Mouse (Mus musculus): ENCODE data around the gene Unc93b1. TPM values are rescaled to one million over a fixed set of nuclear protein-coding genes. Genes with fewer than 3 reads are reported as not detected.

Gene Unc93b1
- polyA plus RNA-seq, 1 experiment, result 55.7 TPM

- no peak overlapping the region for H3K4me3 ChIP-seq (ENCODE audit: insufficient read depth, low read depth, low read length)
- no peaks in the 10 kb centered on the region for H3K36me3 ChIP-seq (ENCODE audit: control insufficient read depth, insufficient read depth, low read length)
- peaks cover 5% of the 10 kb centered on the region; the same call in 1 of the 2 replicates for H3K4me1 ChIP-seq (ENCODE audit: control insufficient read depth, insufficient read depth, low read length)
- no peak for DNase-seq
- TF ChIP-seq CTCF (conservative IDR thresholded peaks at IDR 0.05; ENCODE audit: insufficient read depth, insufficient read length, low read depth, low read length), result no peak
- TF ChIP-seq POLR2A (IDR thresholded peaks at IDR 0.05; ENCODE audit: low read depth, low read length), result no peak
- WGBS, result 92% methylated on average over 5 of the region's 5 CpGs
- no peak overlapping the region for H3K27ac ChIP-seq (ENCODE audit: insufficient read depth, low read depth, low read length)
- no peaks in the 10 kb centered on the region for H3K27me3 ChIP-seq (replicated peaks; ENCODE audit: control insufficient read depth, insufficient read depth, low read length)
Observed at GRCm38 (mm10) chr19:3914535-3914934, 20.5 kb upstream of the Unc93b1 start.

GRCm38 (mm10) chr19:3916727-3917126, 18.3 kb upstream of the Unc93b1 start:
- Histone ChIP-seq H3K36me3 (ENCODE audit: control insufficient read depth, insufficient read depth, low read length) (no peaks in the 10 kb centered on the region), H3K27me3 (replicated peaks; ENCODE audit: control insufficient read depth, insufficient read depth, low read length) (no peaks in the 10 kb centered on the region), H3K27ac (ENCODE audit: insufficient read depth, low read depth, low read length) (no peak overlapping the region), H3K4me1 (ENCODE audit: control insufficient read depth, insufficient read depth, low read length) (peaks cover 5% of the 10 kb centered on the region; the same call in 1 of the 2 replicates), H3K4me3 (ENCODE audit: insufficient read depth, low read depth, low read length) (no peak overlapping the region)
- no peak for TF ChIP-seq CTCF (conservative IDR thresholded peaks at IDR 0.05; ENCODE audit: insufficient read depth, insufficient read length, low read depth, low read length)
- TF ChIP-seq POLR2A (IDR thresholded peaks at IDR 0.05; ENCODE audit: low read depth, low read length), result no peak
- DNase-seq, result no peak
- 76% methylated on average over 11 of the region's 11 CpGs for WGBS

DNA sequence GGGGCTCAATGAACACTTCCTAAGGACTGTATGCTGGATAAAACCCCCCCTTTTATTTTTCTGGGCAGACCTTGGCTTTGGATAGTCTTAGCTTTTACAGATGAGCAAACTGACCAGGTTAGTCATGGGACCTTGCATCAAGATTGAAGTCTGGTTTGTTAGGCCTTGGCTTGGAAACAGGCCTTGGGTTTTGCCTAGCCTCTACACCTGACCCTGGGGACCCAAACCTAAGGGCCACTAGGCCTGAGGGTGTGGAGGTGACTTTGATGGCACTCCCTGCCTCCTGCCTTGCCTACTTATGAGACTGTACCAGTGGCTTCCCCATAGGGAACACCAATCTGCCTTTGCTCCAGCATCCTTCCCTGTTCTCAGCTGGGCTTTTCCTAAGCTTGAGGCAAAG, 15.1 kb upstream of the Unc93b1 start:
- H3K4me1 ChIP-seq (ENCODE audit: control insufficient read depth, insufficient read depth, low read length), result no peaks in the 10 kb centered on the region
- H3K36me3 ChIP-seq (ENCODE audit: control insufficient read depth, insufficient read depth, low read length), result no peaks in the 10 kb centered on the region
- no peak for DNase-seq
- H3K27ac ChIP-seq (ENCODE audit: insufficient read depth, low read depth, low read length), result no peak overlapping the region
- H3K27me3 ChIP-seq (replicated peaks; ENCODE audit: control insufficient read depth, insufficient read depth, low read length), result no peaks in the 10 kb centered on the region
- H3K4me3 ChIP-seq (ENCODE audit: insufficient read depth, low read depth, low read length), result no peak overlapping the region
- TF ChIP-seq CTCF (conservative IDR thresholded peaks at IDR 0.05; ENCODE audit: insufficient read depth, insufficient read length, low read depth, low read length), result no peak
- no peak for TF ChIP-seq POLR2A (IDR thresholded peaks at IDR 0.05; ENCODE audit: low read depth, low read length)

DNA sequence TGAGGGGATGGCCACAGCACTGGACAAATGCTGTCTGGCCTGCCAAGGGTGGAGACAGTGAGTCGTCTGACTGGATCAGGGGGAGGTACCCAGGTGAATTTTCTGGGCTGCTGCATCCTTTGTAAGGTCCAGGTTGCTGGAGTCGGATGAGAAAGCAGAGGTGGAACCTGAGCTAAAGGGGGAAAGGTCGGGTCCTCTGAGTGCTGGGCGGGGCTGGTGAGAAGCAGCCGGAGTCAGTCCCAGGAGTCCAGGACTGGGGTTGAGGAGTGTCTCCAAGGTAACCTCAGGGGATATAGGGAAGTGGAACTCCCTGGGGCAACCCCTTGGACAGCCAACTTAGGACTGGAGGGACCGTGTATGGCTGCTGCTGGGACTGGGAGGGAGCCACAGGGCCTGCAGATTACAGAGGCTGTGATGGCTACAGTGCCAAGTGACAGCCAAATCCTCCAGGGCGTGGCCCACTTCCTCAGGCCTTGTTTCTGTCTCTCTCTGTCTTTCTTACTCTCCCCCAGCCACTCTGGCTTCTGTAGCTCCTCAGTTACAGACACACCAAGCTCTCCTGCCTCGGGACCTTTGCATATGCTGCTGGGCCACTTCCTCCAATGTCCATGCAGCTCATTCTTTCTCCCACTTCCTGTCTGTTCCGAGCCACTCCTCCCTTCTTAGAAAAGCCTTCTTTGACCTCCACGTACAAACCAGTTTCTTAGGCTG, 12.2 kb upstream of the Unc93b1 start:
- Histone ChIP-seq H3K4me3 (ENCODE audit: insufficient read depth, low read depth, low read length) (no peak overlapping the region), H3K36me3 (ENCODE audit: control insufficient read depth, insufficient read depth, low read length) (no peaks in the 10 kb centered on the region), H3K27me3 (replicated peaks; ENCODE audit: control insufficient read depth, insufficient read depth, low read length) (no peaks in the 10 kb centered on the region), H3K27ac (ENCODE audit: insufficient read depth, low read depth, low read length) (peak overlapping the region; percentile 49; the same call in 1 of the 2 replicates), H3K4me1 (ENCODE audit: control insufficient read depth, insufficient read depth, low read length) (no peaks in the 10 kb centered on the region)
- DNase-seq, result no peak
- TF ChIP-seq POLR2A (IDR thresholded peaks at IDR 0.05; ENCODE audit: low read depth, low read length) (no peak), CTCF (conservative IDR thresholded peaks at IDR 0.05; ENCODE audit: insufficient read depth, insufficient read length, low read depth, low read length) (no peak)
- 56% methylated on average over 10 of the region's 10 CpGs for WGBS

DNA sequence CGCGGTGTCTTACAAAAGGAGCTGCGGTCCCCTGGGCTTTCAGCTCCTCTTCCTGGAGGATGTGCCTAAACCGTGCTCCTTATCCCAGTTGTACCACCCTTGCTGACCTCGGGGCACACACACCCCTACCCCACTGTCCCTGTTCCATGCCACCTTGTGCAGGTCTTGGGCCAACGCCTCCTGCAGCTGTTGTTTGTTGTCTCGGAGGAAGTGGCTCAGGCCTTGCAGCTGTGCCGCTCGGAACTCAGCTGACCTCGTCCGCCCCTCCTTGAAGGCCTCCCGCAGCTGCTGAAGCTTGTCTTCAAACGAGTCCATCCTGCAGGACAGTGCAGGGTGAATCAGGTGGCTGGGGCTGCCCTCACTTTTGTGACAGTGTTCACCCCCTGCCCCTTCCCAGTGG, 11.4 kb upstream of the Unc93b1 start:
- TF ChIP-seq CTCF (conservative IDR thresholded peaks at IDR 0.05; ENCODE audit: insufficient read depth, insufficient read length, low read depth, low read length) (no peak), POLR2A (IDR thresholded peaks at IDR 0.05; ENCODE audit: low read depth, low read length) (no peak)
- H3K4me3 ChIP-seq (ENCODE audit: insufficient read depth, low read depth, low read length), result no peak overlapping the region
- H3K27me3 ChIP-seq (replicated peaks; ENCODE audit: control insufficient read depth, insufficient read depth, low read length), result no peaks in the 10 kb centered on the region
- no peaks in the 10 kb centered on the region for H3K4me1 ChIP-seq (ENCODE audit: control insufficient read depth, insufficient read depth, low read length)
- DNase-seq, result peak; percentile 50
- 48% methylated on average over 13 of the region's 13 CpGs for WGBS
- no peaks in the 10 kb centered on the region for H3K36me3 ChIP-seq (ENCODE audit: control insufficient read depth, insufficient read depth, low read length)
- peak overlapping the region; percentile 49 for H3K27ac ChIP-seq (ENCODE audit: insufficient read depth, low read depth, low read length)

- Histone ChIP-seq H3K36me3 (ENCODE audit: control insufficient read depth, insufficient read depth, low read length) (no peaks in the 10 kb centered on the region), H3K27me3 (replicated peaks; ENCODE audit: control insufficient read depth, insufficient read depth, low read length) (no peaks in the 10 kb centered on the region), H3K27ac (ENCODE audit: insufficient read depth, low read depth, low read length) (peak overlapping the region; percentile 28; the same call in 1 of the 2 replicates), H3K4me3 (ENCODE audit: insufficient read depth, low read depth, low read length) (no peak overlapping the region), H3K4me1 (ENCODE audit: control insufficient read depth, insufficient read depth, low read length) (peaks cover 2% of the 10 kb centered on the region; the same call in 1 of the 2 replicates)
- no peak for TF ChIP-seq CTCF (conservative IDR thresholded peaks at IDR 0.05; ENCODE audit: insufficient read depth, insufficient read length, low read depth, low read length)
- no peak for TF ChIP-seq POLR2A (IDR thresholded peaks at IDR 0.05; ENCODE audit: low read depth, low read length)
- DNase-seq, result no peak
- 61% methylated on average over 8 of the region's 8 CpGs for WGBS
Observed at GRCm38 (mm10) chr19:3924190-3924589, 10.8 kb upstream of the Unc93b1 start.

- no peak for TF ChIP-seq CTCF (conservative IDR thresholded peaks at IDR 0.05; ENCODE audit: insufficient read depth, insufficient read length, low read depth, low read length)
- no peak for TF ChIP-seq POLR2A (IDR thresholded peaks at IDR 0.05; ENCODE audit: low read depth, low read length)
- H3K4me1 ChIP-seq (ENCODE audit: control insufficient read depth, insufficient read depth, low read length), result peaks cover 7% of the 10 kb centered on the region; the same call in 1 of the 2 replicates
- no peak overlapping the region for H3K4me3 ChIP-seq (ENCODE audit: insufficient read depth, low read depth, low read length)
- DNase-seq, result no peak
- WGBS, result 94% methylated on average over 7 of the region's 7 CpGs
- H3K36me3 ChIP-seq (ENCODE audit: control insufficient read depth, insufficient read depth, low read length), result no peaks in the 10 kb centered on the region
- no peak overlapping the region for H3K27ac ChIP-seq (ENCODE audit: insufficient read depth, low read depth, low read length)
- H3K27me3 ChIP-seq (replicated peaks; ENCODE audit: control insufficient read depth, insufficient read depth, low read length), result no peaks in the 10 kb centered on the region
Observed at GRCm38 (mm10) chr19:3924868-3925267, 10.1 kb upstream of the Unc93b1 start.

Data from kidney, adult 2 months (tissue).